Mouse (Mus musculus) limb, embryonic 10.5 days (tissue): Measurements from ENCODE around the gene Setd1a. TPM values are rescaled to one million over a fixed set of nuclear protein-coding genes. Genes with fewer than 3 reads are reported as not detected.

Experiments
- DNase-seq: peaks from one replicate; pipeline ENCODE4 v3.0.0-alpha.2; 2017; ENCODE audit warnings: low spot score
- H3K27ac ChIP-seq: fragments of 300-500 bp; sonication (generic); 2 replicates; pipeline ENCODE4 v1.5.1; 2016; ENCODE audit warnings: mild to moderate bottlenecking
- H3K27me3 ChIP-seq: fragments of 300-500 bp; sonication (generic); 2 replicates; pipeline ENCODE4 v1.6.1; 2016; ENCODE audit warnings: low read depth, mild to moderate bottlenecking; ENCODE audit not compliant: poor library complexity, severe bottlenecking
- H3K36me3 ChIP-seq: fragments of 300-500 bp; sonication (generic); 2 replicates; pipeline ENCODE4 v1.6.1; 2016; ENCODE audit warnings: mild to moderate bottlenecking, moderate library complexity
- H3K4me1 ChIP-seq: fragments of 300-500 bp; sonication (generic); 2 replicates; pipeline ENCODE4 v1.6.1; 2016
- H3K4me3 ChIP-seq: fragments of 300-500 bp; sonication (generic); 2 replicates; pipeline ENCODE4 v1.5.1; 2016; ENCODE audit warnings: mild to moderate bottlenecking, moderate library complexity
- H3K9me3 ChIP-seq: fragments of 300-500 bp; sonication (generic); replicated peaks from 2 replicates; pipeline ENCODE4 v1.6.1; 2016; ENCODE audit warnings: mild to moderate bottlenecking
- WGBS: fragments of 180-500 bp; shearing (Covaris S2); methylation state at CpG from one replicate; pipeline ENCODE4 v1.1.7; 2016; 5-methylcytosine and 5-hydroxymethylcytosine counted together
- polyA plus RNA-seq: library from polyadenylated mRNA; unstranded; fragments of >200 nt; fragmentation: Nextera tagmentation; extraction: Ambion mirVana; gene quantifications from 2 replicates; pipeline ENCODE4 v1.2.1, GENCODE M21; 2016

Setd1a gene
- polyA plus RNA-seq, 1 experiment from 2014 or later, result 21.9 TPM

DNA sequence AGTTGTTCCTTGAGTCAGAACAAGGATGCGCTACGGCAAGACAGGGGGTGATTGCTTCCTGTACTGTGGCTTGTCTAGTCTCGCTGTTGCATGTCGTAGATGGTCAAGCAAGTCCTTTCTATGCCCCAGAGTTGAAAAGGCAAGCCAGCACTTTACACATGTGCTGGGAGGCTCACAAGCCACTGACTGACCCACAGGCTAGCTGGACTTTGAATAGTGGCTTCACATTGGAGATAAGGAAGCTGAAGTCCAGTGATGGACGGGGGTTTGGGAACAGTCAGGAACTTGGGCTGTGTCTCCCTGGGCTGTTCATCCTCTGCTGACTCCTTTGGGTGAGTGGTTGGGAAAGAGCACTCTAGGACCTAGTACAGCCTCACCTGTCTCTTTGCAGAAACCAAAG, 24.9 kb upstream of the Setd1a start:
- Histone ChIP-seq H3K27me3 (no peaks in the 10 kb centered on the region), H3K36me3 (peaks cover 94% of the 10 kb centered on the region), H3K9me3 (no peaks in the 10 kb centered on the region), H3K4me1 (peaks cover 43% of the 10 kb centered on the region), H3K4me3 (no peak overlapping the region), H3K27ac (no peak overlapping the region)
- DNase-seq, result no peak
- WGBS, result 96% methylated on average over 5 of the region's 5 CpGs

DNA sequence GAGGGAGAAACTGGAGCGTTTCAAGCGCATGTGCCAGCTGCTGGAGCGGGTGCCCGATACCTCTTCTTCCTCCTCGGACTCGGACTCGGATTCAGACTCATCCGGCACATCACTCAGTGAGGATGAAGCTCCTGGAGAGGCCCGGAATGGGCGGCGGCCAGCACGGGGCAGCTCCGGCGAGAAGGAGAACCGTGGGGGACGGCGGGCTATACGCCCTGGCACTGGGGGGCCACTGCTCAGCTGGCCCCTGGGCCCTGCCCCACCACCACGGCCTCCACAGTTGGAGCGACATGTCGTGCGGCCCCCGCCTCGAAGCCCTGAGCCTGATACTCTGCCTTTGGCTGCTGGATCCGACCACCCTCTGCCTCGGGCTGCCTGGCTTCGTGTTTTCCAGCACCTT, 24.4 kb upstream of the Setd1a start:
- WGBS, result 96% methylated on average over 27 of the region's 27 CpGs
- Histone ChIP-seq H3K36me3 (peaks cover 98% of the 10 kb centered on the region), H3K27me3 (no peaks in the 10 kb centered on the region), H3K27ac (no peak overlapping the region), H3K9me3 (no peaks in the 10 kb centered on the region), H3K4me1 (peaks cover 42% of the 10 kb centered on the region), H3K4me3 (no peak overlapping the region)
- DNase-seq, result no peak

GRCm38 (mm10) chr7:127753158-127753557, 23.3 kb upstream of the Setd1a start:
- 87% methylated on average over 5 of the region's 5 CpGs for WGBS
- Histone ChIP-seq H3K4me1 (peaks cover 31% of the 10 kb centered on the region), H3K27ac (no peak overlapping the region), H3K27me3 (no peaks in the 10 kb centered on the region), H3K4me3 (no peak overlapping the region), H3K36me3 (peaks cover 100% of the 10 kb centered on the region), H3K9me3 (no peaks in the 10 kb centered on the region)
- DNase-seq, result no peak

DNA sequence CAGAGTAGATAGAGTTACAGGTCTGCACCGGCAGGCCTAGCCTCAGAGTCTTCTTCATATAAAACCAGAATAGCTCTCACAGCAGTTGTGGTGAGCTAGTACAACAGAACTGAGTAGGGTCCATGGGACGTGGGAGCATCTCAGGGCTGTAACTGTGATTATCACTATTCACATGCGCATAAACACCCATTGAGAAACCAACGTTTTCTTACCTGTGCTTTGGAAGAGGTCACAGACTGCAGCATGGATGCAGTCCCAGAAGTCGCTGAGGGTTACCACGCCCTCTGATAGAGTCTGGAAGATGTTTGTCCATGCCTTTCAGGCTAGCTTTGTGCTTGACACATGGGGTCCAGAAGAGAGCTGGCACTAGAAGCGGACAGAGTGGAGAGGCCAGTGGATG, 22.7 kb upstream of the Setd1a start:
- peaks cover 26% of the 10 kb centered on the region for H3K4me1 ChIP-seq
- peaks cover 100% of the 10 kb centered on the region for H3K36me3 ChIP-seq
- no peaks in the 10 kb centered on the region for H3K9me3 ChIP-seq
- DNase-seq, result no peak
- no peak overlapping the region for H3K27ac ChIP-seq
- H3K27me3 ChIP-seq, result no peaks in the 10 kb centered on the region
- 89% methylated on average over 7 of the region's 7 CpGs for WGBS
- no peak overlapping the region for H3K4me3 ChIP-seq

DNA sequence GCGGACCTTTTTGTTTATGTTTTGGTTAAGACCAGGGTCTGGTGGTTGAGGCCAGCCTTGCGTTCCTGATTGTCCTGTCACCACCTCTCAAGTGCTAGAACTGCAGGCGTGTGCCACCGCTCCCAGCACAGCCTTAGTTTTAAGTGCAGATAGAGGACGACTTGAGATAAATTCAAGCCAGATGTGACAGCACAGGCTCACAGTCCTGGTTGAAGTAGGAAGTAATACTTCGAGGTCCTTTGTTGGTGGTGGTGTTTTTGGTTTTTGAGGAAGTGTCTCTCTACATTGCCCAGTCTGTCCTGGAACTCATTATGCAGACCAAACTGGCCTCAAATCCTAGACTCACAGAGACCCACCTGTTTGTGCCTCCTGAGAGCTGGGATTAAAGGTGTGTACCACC, 16.8 kb upstream of the Setd1a start:
- H3K4me3 ChIP-seq, result no peak overlapping the region
- peaks cover 97% of the 10 kb centered on the region for H3K36me3 ChIP-seq
- H3K4me1 ChIP-seq, result peaks cover 32% of the 10 kb centered on the region
- WGBS, result 26% methylated on average over 6 of the region's 6 CpGs
- H3K27me3 ChIP-seq, result no peaks in the 10 kb centered on the region
- no peaks in the 10 kb centered on the region for H3K9me3 ChIP-seq
- no peak for DNase-seq
- no peak overlapping the region for H3K27ac ChIP-seq

GRCm38 (mm10) chr7:127760478-127760877, 16.0 kb upstream of the Setd1a start:
- H3K4me3 ChIP-seq, result no peak overlapping the region
- 88% methylated on average over 3 of the region's 3 CpGs for WGBS
- no peaks in the 10 kb centered on the region for H3K9me3 ChIP-seq
- no peak overlapping the region for H3K27ac ChIP-seq
- no peaks in the 10 kb centered on the region for H3K27me3 ChIP-seq
- H3K4me1 ChIP-seq, result peaks cover 32% of the 10 kb centered on the region
- no peak for DNase-seq
- H3K36me3 ChIP-seq, result peaks cover 97% of the 10 kb centered on the region

- Histone ChIP-seq H3K27ac (no peak overlapping the region), H3K4me1 (peaks cover 28% of the 10 kb centered on the region), H3K27me3 (no peaks in the 10 kb centered on the region), H3K4me3 (no peak overlapping the region), H3K36me3 (peaks cover 97% of the 10 kb centered on the region), H3K9me3 (no peaks in the 10 kb centered on the region)
- WGBS, result 59% methylated on average over 7 of the region's 7 CpGs
- DNase-seq, result peak; percentile 77
Observed at GRCm38 (mm10) chr7:127761026-127761425, 15.4 kb upstream of the Setd1a start.

DNA sequence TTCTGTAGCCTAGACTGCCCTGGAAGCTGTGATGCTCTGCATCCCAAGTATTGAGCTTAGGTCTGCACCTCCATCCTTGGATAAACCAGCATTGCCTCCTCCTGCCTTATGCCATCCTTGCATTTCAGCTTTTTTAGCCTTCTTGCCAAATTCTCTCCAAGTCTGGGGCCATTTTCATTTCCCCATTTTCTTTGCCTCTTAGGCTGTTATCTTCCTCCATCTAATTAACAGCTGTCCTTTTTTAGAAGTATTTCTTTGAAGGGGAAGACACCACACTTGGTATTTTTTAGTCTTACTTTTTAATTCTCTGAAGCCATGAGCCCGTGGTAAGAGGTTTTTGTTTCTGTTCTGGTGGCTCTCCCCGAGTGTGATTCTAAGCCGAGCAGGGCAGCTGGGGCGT, 12.8 kb upstream of the Setd1a start:
- H3K27me3 ChIP-seq, result no peaks in the 10 kb centered on the region
- 90% methylated on average over 4 of the region's 4 CpGs for WGBS
- H3K27ac ChIP-seq, result no peak overlapping the region

GRCm38 (mm10) chr7:127765756-127766155, 10.7 kb upstream of the Setd1a start:
- 95% methylated on average over 2 of the region's 2 CpGs for WGBS
- Histone ChIP-seq H3K4me3 (no peak overlapping the region), H3K27me3 (no peaks in the 10 kb centered on the region), H3K27ac (no peak overlapping the region), H3K4me1 (peaks cover 32% of the 10 kb centered on the region), H3K36me3 (peaks cover 79% of the 10 kb centered on the region), H3K9me3 (no peaks in the 10 kb centered on the region)
- DNase-seq, result no peak

More for the DNA sequence above, 12.8 kb upstream of the Setd1a start:
- DNase-seq, result no peak
- H3K9me3 ChIP-seq, result no peaks in the 10 kb centered on the region
- H3K4me1 ChIP-seq, result peaks cover 30% of the 10 kb centered on the region
- peaks cover 97% of the 10 kb centered on the region for H3K36me3 ChIP-seq
- H3K4me3 ChIP-seq, result no peak overlapping the region

DNA sequence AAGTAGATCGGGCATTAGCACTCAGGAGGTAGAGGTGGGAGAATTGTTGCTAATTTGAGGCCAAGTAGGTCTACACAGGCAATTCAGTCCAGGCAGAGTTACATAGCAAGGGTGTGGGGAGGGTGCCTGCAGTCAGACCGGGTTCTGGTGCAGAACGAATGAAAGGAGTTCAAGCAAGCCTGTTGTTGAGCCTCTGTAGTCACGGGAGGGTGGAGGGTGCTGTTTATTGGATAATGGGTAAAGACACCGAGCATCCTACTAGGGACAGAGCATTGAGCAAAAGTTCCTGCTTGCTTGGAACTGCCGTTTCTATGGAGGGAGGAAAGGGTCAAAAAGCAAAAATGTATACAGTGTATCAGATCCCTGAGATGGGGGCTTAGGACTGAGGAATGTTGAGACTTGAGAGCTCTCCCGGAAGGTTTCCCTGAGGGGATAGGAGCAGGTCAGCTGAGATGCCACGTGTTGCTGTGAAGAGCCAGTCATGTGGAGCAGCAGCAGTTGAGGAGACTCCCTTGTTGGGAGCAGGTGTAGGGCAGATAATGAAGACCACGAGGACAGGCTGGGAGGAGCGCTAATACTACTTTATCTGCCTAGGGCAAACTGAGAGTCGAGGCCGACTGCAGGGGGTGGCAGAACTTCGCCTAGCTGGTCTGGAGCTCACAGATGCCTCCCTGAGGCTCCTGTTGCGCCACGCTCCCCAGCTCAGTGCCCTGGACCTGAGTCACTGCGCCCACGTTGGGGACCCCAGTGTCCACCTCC, 9.4 kb upstream of the Setd1a start:
- peaks cover 66% of the 10 kb centered on the region for H3K36me3 ChIP-seq
- no peaks in the 10 kb centered on the region for H3K9me3 ChIP-seq
- no peak overlapping the region for H3K4me3 ChIP-seq
- 84% methylated on average over 17 of the region's 17 CpGs for WGBS
- peaks cover 39% of the 10 kb centered on the region for H3K4me1 ChIP-seq
- H3K27me3 ChIP-seq, result no peaks in the 10 kb centered on the region
- DNase-seq, result no peak
- H3K27ac ChIP-seq, result no peak overlapping the region

DNA sequence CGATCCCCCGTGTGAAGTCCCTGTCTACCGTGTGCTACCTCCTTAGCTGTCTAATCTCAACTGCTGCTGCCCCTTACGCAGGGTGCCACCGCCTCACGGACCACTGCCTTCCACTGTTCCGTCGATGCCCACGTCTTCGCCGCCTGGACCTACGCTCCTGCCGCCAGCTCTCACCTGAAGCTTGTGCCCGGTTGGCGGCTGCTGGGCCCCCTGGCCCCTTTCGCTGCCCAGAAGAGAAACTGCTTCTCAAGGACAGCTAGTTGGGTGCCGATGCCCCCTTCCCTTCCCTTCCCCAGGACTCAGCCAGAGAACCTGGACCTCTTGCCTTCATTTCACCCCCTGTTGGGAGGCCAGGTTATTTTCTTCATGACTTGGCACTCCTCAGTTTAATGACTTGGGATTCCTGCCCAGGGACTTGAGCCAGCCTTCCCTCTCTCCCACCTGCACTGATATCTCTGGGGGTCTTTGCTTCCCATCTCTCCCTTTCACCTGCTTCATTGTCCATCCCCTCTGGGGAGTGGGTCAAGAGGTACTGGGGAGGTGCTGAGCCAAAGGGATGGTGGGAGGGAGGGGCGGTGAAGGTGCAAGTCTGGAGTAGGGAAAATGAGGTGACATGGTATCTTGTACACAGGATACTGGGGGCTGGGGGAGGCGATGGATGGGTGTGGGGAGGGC, 8.7 kb upstream of the Setd1a start:
- no peaks in the 10 kb centered on the region for H3K27me3 ChIP-seq
- peak overlapping the region; percentile 76; the same call in 1 of the 2 replicates for H3K4me3 ChIP-seq
- DNase-seq, result no peak
- WGBS, result 93% methylated on average over 19 of the region's 19 CpGs
- H3K4me1 ChIP-seq, result peaks cover 39% of the 10 kb centered on the region
- H3K9me3 ChIP-seq, result no peaks in the 10 kb centered on the region
- peak overlapping the region; percentile 95; the same call in 1 of the 2 replicates for H3K27ac ChIP-seq
- peaks cover 58% of the 10 kb centered on the region for H3K36me3 ChIP-seq

- Histone ChIP-seq H3K9me3 (no peaks in the 10 kb centered on the region), H3K4me3 (peak overlapping the region; percentile 76), H3K4me1 (peaks cover 39% of the 10 kb centered on the region), H3K27me3 (no peaks in the 10 kb centered on the region), H3K36me3 (peaks cover 55% of the 10 kb centered on the region), H3K27ac (peak overlapping the region; percentile 95; the same call in 1 of the 2 replicates)
- no peak for DNase-seq
- WGBS, result 53% methylated on average over 13 of the region's 13 CpGs
Observed at GRCm38 (mm10) chr7:127768346-127768996, 8.0 kb upstream of the Setd1a start.

DNA sequence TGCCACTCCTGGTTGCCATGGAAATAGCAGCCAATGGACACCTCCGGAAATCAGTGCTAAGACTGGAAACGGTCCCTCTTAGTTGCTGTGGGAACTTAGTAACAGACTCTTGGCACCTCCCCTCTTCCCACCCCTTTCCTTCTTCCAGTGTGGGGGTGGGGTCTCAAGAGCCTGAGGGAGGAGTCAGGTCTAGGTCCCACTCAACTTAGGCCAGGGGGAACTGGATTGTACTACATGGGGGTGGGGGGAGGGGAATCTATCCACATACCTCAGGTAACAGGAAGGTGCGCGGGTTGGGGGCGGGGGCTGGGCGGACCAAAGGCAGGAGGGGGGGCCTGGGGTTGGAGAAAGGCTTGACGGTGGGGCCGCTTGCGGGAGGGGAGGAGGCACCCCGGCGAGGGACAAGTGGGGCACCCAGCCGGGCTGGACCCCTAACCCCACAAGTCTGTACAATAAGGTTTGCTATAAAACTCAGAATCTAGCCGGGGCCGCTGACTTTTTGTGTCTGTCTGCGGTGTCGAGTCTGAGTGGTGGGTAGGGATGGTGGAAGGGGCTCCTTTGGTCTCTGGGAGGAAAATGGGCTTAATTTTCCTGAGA, 7.4 kb upstream of the Setd1a start:
- 1% methylated on average over 16 of the region's 16 CpGs for WGBS
- Histone ChIP-seq H3K27me3 (no peaks in the 10 kb centered on the region), H3K9me3 (no peaks in the 10 kb centered on the region), H3K4me1 (peaks cover 44% of the 10 kb centered on the region), H3K27ac (peak overlapping the region; percentile 95), H3K4me3 (peak overlapping the region; percentile 76), H3K36me3 (peaks cover 55% of the 10 kb centered on the region)
- DNase-seq, result peak; percentile 87
